Mouse (Mus musculus) thymus, postnatal 14 days (tissue): ENCODE measurements around the gene Rnf26.
A peak's percentile ranks its signal among the peaks of the same experiment; 100 is the strongest.

Experiments used
- DNase-seq: peaks from one replicate; pipeline ENCODE4 v3.0.0; 2021

Rnf26 gene

DNA sequence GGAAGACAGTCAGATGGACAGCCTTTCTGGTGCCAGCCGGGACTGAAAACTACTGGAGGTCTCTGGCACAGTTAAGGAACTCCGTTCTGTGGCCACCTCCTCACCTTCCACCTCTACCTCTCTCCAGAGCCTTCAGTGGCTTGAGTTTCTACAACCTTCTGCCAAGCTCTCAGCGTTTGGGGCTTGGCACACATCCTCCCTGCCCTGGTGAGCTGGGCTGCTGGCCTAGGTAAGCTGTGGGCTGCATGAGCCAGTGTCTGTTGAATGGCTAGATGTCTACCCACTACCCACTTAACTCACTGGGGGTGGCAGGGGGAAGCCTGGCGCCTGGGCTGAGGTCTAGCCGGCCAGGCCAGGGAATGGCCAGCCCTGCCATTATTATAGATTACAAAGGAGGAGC lies 40.2 kb downstream of the Rnf26 start:
- no peak for DNase-seq

DNA sequence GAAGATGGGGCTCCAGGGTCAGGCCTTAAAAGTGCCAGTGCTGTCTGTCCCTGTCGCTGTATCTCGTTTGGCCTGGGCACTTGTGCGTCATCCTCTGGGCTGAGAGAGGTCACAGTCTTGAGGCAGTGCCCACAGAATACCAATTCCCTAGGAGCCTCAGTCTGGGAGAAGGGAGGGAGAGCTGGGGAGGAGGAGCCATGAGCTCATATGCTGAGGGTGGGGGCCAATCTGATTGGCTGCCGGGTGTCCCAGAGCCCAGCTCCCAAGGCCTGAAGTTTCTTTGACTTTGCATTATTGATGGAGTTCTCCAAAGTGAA lies 40.8 kb downstream of the Rnf26 start:
- DNase-seq, result no peak

DNA sequence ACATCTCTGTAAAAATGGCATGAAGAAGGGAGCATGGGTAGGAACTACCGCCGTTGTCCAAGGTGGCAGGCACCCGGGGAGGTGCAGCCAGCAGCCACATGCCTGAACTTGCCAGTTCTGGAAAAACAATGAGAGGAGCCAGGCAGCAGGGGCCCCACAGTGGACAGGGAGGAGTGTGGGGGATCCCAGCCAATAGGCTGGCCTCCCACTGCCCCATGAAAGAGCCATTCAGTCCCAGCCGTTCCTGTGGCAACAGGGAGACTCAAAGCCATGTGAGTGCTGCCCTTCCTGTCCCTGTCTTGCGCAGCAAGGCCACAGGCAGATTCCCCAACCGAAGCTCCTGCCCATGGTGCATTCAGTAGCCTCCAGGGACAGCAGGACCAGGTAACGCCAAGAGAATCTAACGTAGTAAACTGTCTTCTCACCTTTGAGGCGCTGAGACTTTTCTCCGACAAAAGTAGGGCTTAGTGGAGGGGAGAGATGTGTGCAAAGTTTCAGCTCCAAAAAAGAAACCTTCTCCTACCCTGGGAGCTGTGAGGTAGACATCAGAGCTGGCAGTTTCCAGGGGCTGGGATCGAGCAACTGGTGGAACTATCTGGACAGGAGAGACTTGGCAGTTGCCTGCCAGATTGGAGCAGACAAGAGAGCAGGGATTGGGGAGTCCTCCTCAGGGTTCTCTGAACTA lies 41.3 kb downstream of the Rnf26 start:
- no peak for DNase-seq

DNA sequence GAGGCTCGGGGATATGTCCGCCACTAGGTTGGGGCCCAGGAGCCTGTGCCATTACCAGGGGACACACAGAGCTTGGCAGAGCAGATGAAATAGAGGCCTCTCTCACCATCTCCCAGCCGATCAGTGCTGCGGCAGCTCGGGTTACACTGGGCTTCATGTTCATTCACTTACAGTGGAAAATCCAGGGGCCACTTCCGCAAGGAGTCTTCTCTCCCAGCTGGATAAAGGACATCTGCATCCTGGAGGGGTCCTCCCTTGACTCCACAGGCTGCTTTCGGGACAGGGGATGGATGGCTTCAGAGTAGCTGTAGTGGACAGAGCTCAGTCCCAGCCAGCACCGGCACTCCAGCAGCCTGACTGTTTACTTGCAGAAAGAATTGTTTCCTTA lies 42.5 kb downstream of the Rnf26 start:
- no peak for DNase-seq

DNA sequence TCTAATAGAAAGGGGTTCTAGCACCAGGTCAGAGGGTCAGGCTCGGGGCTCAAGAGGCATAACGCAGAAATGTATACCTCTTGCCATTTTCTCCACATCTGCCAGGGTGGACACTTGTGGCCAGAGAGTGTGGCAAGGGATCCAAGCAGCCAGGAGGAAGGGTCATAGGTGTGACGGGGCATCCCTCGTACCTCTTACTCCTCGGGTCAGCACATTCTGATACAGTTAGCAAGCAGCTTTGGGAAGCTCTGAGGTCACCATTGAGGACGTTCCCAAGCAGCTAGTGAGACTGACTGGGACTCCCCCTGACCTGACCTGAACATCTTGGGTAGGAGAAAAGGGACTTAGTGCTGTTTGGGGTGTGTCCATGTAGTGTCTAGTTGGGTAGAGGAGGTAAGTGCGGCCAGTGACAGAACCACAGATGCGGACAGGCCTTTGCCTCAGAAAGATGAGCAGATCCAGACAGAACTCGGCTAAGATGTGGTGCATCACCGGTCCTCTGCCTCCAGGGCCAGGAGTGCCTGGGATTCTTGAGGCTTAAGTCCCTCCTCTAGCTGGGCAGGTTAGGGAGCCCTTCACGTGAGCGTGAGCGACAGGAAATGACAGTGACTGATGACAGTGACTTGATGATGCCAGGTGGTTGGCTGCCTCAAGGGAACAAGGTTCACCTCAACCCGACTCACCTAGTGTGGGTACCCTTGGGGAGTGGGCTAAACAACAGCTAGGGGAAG lies 43.0 kb downstream of the Rnf26 start:
- no peak for DNase-seq

DNA sequence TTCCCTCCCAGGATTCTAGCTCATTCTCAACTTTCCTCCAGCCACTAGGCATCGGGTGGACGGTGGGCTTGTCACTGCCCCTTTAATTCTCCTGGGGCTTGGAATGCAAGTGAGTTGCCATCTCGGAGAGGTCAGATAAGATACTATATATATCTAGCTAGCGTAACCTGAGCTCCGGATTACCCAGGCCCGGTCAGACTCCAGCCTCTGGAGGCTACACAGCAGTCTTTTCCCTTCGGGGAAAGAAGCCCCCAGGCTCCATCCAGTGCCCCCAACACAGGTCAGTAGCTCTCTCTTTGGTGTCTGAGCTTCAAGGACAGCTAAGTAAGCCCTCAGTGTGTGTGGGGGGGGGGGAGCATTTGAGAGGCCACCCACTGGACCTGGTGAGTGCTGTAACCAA lies 44.1 kb downstream of the Rnf26 start:
- DNase-seq, result no peak

DNA sequence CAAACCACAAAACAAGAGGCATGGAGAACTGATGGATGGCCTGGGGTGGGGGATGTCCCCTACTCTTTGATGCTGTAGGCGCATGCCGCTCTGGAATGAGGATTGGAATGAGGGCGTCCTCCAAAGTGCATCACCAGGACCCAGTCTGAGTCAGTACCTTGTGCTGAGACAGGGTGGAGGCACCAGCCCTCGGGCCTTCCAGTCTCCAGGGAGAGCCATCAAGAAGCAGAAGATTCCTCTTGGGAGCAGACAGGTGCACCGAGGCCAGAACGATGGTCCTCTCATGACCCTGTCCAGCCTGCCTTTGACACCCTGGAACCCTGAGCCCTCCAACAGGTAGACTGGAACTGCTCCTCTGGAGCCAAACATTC lies 45.4 kb downstream of the Rnf26 start:
- DNase-seq, result peak; percentile 16

DNA sequence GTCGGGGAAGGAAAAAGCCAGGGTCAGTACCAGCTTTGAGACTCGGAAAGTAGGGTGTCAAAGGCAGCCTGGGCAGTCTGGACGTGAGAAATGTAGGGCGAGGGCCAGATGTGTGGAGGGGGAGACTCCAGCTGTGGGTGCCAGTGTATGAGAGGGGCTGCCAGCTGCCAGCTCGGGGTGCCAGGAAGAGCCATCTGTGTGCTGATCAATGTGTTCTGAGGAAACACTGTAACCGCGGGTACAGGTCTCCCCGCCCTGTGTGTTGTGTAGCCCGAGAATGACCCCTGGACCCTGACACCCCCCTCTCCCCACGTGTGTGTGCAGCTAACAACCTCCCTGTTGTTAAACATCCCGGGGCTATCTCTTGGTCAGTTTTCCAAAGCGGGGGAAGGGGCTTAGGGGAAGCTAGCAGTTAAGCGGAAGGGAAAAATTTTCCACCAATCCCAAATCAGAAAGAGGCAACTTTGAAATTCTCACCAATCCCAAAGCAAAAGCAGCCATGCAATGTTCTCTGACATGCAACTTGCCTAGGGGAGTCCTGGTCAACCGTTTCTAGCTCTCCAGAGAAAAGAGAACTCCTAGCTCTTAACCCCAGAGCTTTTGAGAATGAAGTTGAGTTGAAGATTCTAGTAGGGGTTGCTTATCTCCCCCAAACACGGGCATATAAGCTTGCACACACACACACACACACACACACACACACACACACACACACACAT lies 45.9 kb downstream of the Rnf26 start:
- DNase-seq, result peak; percentile 76

DNA sequence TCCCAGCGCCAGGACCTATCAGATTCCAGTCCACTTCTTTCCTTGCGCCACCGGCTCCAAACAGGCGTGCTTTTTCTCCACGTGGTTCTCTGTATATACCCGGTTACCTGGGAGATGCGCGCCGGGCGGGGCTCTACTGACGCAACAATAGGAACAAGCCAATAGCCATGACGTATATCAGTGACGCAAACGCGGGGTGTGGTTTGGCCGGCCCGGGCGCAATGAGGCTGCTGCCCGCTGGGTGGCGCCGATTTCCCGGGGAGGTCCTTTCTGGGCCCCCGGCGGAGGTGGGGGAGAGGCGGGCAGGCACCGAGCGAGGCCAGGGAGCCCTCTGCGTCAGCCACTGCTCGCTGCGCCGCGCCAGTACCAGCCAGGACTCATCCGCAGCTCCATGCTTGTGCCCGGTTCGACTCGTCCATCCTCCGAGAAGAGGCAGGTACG lies 46.5 kb downstream of the Rnf26 start, which contains the start of gene Usp2:
Usp2 (plus strand) TSS at position 237 of the 441 bp plus-strand sequence.
- peak; percentile 100 for DNase-seq

DNA sequence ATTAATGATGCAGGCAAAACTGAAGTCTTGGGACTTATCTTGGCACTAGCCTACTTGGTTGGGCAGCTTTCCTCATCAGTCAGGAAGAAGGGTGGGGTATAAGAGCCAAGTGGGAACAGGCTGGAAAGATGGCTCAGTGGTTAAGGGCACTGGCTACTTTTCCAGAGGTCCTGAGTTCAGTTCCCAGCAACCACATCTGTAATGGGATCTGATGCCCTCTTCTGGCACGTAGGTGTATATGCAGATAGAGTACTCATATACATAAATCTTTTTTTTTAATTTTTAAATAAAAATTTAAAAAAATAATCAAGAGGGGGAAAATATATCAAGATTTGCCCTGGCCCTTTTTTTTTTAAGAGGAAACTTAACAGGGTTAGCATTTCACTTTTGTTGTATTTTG lies 48.1 kb downstream of the Rnf26 start:
- DNase-seq, result no peak

DNA sequence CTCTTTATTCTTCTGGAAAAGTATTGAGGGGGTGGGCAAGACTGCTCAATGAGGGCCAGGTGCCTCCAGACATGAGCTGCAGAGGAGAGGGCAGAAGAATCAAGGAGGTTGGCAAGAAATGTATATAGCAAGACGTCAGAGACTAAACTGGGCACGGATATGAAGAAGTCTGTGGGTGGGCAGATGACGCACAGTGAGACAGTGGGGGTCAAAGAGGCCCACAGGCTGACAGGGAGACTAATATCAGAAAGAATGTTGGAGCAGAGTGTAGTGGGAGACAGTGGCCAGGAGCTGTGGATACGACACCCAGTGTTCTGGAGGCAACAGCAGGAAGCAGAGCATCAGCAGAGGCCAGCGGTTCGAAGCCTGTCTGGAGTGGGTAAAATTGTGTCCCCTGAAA lies 54.7 kb downstream of the Rnf26 start:
- DNase-seq, result no peak

DNA sequence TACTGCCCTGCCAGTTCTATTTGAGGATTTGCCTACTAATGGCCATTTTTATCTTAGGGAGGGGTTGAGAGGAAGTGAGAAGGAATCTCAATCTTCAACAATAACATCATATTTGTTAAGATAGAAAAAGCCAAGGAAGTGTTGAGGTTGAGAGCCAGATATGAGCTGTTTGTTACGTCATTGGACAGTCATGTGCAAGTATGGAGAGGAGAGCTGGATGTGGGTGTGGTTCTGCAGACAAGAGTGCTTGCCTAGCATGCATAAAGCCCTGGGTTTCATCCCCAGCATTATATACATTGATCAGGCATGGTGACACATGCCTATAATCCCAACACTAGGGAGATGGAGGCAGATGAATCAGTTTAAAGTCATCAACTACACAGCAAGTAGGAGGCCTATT lies 59.4 kb downstream of the Rnf26 start:
- DNase-seq, result no peak

DNA sequence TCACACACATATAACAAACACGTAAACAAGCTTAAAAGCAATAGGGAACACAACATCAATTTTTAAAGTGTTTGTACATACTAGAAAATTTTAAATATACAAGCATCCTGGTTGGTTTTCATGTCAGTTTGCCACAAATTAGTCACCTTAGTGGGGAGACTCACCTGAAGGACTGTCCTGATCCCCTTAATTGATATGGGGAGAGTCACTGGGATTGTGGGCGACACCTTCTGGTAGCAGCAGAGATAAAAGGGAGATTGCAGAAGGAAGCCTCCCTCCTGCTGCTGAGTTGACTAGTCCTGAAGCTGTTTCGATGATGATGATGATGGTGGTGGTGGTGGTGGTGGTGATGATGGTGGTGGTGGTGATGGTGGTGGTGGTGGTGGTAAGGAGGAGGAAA lies 60.5 kb downstream of the Rnf26 start:
- peak; percentile 62 for DNase-seq

DNA sequence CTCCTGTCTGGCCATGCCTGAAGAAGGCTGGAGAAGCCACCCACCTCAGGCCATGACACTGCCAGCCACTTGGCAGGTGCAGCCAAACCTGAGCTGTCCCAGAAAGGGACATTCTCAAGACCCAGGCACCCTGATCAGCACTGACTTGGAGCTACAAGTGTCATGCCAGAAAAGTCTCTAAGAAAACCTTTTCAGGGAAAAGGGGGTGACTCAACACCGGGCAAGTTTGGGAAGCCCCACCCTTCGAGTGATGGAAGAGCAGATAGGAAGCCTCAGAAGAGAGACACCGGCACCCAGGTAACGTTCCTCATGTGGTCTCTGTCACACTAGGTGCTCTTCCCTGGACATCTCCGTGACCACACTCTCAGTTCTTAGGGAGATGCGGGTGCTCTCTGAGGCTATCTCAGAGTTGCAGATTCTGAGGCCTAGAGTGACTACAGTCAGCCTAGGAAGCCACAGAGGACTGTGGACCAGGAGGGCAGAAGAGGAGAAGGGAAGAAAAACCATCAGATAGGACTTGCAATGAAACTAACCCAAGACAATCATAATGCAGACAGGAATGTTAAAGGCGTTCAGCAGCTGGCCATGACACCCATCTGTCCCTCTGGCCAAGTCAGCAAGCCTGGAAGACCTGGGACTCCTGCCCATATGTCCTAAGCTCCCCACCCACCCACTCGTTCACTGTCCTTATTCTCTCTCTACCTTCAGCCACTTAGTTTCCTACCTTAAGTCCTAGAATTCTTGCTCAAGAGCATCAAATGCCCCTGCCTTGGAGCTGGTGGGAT lies 63.7 kb downstream of the Rnf26 start:
- DNase-seq, result no peak

DNA sequence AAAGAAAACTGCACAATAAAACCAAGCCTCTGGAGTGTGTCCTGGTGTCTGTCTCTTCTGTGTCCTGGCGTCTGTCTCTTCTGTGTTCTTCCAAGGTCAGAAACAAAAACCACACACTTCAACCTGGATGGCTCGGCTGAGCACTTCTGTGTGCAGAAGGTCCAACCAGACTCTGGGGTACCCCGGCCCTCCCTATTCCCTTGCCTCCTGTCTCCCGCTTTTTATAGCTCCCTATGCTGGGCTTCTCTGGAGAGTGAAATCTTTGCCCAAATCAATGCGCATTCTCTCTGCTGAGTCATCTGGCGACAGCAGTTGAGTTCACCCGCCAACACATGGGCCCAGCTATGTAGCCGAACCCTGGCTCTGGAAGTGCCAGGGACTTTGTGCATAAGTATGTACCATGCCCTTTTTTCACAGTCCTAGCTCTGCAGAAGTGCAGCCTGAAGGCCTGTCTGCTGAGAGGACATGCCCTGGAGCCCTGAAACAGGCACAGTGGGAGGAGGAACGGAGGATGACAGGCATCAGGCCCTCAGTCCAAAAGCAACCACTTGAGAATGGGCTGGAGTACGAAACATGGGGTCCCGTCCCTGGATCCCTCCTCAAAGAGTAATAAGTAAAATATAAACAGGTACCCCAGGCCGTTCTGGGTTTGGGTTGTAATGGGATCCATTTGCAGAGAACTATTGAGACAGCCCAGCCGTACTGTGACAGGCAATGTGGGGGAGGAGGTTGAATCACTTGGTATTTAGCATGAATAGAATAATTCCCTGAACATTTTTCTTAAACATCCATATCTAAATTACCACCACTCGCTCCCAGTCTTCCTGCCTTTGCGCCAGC lies 64.6 kb downstream of the Rnf26 start:
- no peak for DNase-seq

DNA sequence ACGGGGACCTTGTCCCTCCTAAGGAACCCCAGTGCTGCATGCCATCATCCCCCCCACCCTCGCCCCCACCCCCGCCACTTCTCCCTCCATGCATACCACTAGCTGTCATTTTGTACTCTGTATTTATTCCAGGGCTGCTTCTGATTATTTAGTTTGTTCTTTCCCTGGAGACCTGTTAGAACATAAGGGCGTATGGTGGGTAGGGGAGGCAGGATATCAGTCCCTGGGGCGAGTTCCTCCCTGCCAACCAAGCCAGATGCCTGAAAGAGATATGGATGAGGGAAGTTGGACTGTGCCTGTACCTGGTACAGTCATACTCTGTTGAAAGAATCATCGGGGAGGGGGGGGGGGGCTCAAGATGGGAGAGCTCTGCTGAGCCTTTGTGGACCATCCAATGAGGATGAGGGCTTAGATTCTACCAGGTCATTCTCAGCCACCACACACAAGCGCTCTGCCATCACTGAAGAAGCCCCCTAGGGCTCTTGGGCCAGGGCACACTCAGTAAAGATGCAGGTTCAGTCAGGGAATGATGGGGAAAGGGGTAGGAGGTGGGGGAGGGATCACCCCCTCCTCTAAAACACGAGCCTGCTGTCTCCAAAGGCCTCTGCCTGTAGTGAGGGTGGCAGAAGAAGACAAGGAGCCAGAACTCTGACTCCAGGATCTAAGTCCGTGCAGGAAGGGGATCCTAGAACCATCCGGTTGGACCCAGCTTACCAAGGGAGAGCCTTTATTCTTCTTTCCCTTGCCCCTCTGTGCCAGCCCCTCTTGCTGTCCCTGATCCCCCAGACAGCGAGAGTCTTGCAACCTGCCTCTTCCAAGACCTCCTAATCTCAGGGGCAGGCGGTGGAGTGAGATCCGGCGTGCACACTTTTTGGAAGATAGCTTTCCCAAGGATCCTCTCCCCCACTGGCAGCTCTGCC lies 65.5 kb downstream of the Rnf26 start:
- no peak for DNase-seq

DNA sequence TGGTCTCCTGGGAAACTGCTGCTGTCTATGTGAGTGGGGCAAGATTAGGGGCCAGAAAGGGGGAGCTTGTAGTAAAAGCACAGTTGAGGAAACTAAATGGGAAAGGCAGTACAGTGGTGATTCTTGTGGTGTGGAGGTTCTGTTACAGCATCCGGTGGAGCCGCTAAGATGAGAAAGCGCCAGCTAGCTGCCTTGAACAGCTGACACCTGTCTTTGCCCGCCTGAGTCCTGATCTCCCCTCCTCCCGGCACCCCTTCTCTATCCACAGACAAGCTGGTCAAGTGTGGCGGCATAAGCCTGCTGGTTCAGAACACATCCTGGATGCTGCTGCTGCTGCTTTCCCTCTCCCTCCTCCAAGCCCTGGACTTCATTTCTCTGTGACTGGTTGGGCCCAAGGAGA lies 66.2 kb downstream of the Rnf26 start:
- peak; percentile 87 for DNase-seq

DNA sequence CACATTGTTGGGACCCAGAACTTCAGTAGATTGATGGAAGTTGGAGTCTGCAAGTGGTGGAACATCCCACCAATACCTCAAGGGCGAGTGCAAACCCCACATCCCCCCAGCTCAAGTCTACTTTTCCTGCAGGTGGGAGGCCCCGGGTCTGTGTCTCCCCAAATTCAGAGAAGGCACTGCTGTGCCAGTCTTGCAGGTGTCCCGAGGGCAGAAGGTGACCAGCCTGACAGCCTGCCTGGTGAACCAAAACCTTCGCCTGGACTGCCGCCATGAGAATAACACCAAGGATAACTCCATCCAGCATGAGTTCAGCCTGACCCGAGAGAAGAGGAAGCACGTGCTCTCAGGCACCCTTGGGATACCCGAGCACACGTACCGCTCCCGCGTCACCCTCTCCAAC lies 66.9 kb downstream of the Rnf26 start:
- peak; percentile 76 for DNase-seq

DNA sequence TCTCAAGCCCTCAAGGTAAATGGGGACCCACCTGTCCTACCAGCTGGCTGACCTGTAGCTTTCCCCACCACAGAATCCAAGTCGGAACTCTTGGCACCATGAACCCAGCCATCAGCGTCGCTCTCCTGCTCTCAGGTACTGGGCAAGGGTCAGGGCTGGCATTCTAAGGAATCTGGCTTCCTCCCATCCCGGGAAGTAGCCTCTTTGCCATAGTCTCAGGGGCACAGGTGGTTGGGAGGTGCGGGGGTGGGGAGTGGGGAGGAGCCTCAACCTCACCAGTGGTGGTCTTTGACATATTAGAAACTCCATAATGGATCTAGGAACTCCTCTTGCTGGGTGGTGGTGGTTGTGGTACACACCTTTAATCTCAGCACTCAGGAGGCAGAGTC lies 67.4 kb downstream of the Rnf26 start:
- peak; percentile 51 for DNase-seq
